8 mouse cellular contexts compared by ENCODE assay signal in the genomic region with DNA sequence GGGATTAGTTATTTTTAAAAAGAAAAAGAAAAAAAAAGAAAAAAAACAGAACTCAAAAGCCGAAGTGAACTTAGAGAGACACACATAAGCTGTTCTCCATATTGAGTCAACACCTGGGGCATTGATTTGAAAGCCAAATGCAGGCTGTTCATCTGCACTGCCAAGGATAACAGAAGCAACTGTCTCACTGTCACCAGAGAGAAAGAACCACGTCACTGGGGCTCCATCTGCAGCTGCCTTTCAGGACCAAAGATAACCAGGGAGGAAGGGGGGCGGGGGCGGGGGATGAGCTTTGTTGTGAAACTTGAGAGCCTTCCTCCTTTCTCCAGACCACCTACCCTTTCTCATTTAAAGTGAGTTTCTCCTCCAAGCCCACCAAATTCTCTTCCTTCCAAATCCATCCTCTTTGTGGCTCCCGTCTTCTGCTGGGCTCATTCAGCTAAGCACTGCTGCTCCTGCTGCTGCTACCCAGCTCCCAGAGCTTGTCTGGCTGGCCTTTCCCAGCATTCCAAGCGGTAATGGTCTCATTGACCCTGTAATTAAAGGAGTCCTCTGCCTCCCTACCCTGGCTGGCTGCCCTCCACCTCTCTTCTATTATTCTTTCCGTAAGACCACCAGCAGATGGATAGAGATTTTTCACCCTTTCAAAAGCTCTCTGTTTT.
DNase-seq lines count a peak whose midpoint lies in the region; ATAC-seq and TF ChIP-seq lines count a peak whose summit lies in the region.
"Had no signal": no experiment of that assay in that cellular context is flagged by ENCODE, and none has a peak within 500 bp of the region (broad histone marks: within the 10 kb centered on the region; RNA-seq: fewer than 3 reads in every experiment).

No protein-coding gene starts in this region.

- no peaks in the 10 kb centered on the region for H3K4me1 ChIP-seq in ES-Bruce4 (ENCODE audit: control insufficient read depth, insufficient read depth, low read length)
- peaks cover 8% of the 10 kb centered on the region; the same call in 1 of the 2 replicates for H3K4me1 ChIP-seq in limb, embryonic 14.5 days (ENCODE audit: control insufficient read depth, insufficient read depth, low read length)

- no peak overlapping the region for H3K4me3 ChIP-seq in ES-Bruce4 (ENCODE audit: low read depth, low read length)
- H3K4me3 ChIP-seq in limb, embryonic 14.5 days (replicated peaks; ENCODE audit: low read length), result no peak overlapping the region
- H3K4me3 ChIP-seq: limb, embryonic 15.5 days had no signal

- H3K4me2 ChIP-seq in limb, embryonic 14.5 days (replicated peaks; ENCODE audit: low read depth, low read length, severe bottlenecking), result peak overlapping the region; percentile 11; the same call in 1 of the 2 replicates
- H3K4me2 ChIP-seq: limb, embryonic 15.5 days had no signal

- no peak for TF ChIP-seq CTCF in ES-Bruce4 (IDR thresholded peaks at IDR 0.05; ENCODE audit: low read depth, low read length)

- TF ChIP-seq EP300 in ES-Bruce4 (IDR thresholded peaks at IDR 0.05; ENCODE audit: insufficient read depth, low read depth, low read length), result 0 out of 2 replicates have a peak, but pooled peaks have one; percentile 22

- no peaks in the 10 kb centered on the region for H3K27me3 ChIP-seq in ES-Bruce4 (ENCODE audit: control insufficient read depth, insufficient read depth, low read length, poor library complexity, severe bottlenecking)
- peaks cover 3% of the 10 kb centered on the region; the same call in 1 of the 2 replicates for H3K27me3 ChIP-seq in limb, embryonic 14.5 days (ENCODE audit: control insufficient read depth, insufficient read depth, low read length)

- 0 out of 2 replicates have a peak overlapping the region, but pooled peaks have one; percentile 6 for H3K27ac ChIP-seq in ES-Bruce4 (ENCODE audit: insufficient read depth, low read length)
- no peak overlapping the region for H3K27ac ChIP-seq in limb, embryonic 14.5 days (replicated peaks; ENCODE audit: low read depth, low read length)
- H3K27ac ChIP-seq: limb, embryonic 15.5 days had no signal

- WGBS in limb, embryonic 14.5 days, result 13% methylated on average over 7 of the region's 7 CpGs

- no peaks in the 10 kb centered on the region for H3K36me3 ChIP-seq in ES-Bruce4 (ENCODE audit: control insufficient read depth, insufficient read depth, low read length, poor library complexity, severe bottlenecking)
- no peaks in the 10 kb centered on the region for H3K36me3 ChIP-seq in limb, embryonic 14.5 days (ENCODE audit: control insufficient read depth, insufficient read depth, low read length)
- H3K36me3 ChIP-seq: limb, embryonic 15.5 days had no signal

- no peaks in the 10 kb centered on the region for H3K9me3 ChIP-seq in ES-Bruce4 (replicated peaks; ENCODE audit: control insufficient read depth, insufficient read depth, low read length, poor library complexity, severe bottlenecking)
- H3K9me3 ChIP-seq in limb, embryonic 14.5 days (ENCODE audit: control insufficient read depth, low read length), result no peaks in the 10 kb centered on the region
- H3K9me3 ChIP-seq: limb, embryonic 15.5 days had no signal

- TF ChIP-seq POLR2A in ES-Bruce4 (IDR thresholded peaks at IDR 0.05; ENCODE audit: insufficient read depth, low read length), result no peak
- no peak for TF ChIP-seq POLR2A in limb, embryonic 14.5 days (IDR thresholded peaks at IDR 0.05; ENCODE audit: borderline replicate concordance, extremely low read depth, insufficient read depth, insufficient read length)

- ATAC-seq in limb, embryonic 14.5 days (ENCODE audit: low FRiP score, low read depth), result peak; percentile 79

- no peak overlapping the region for H3K9ac ChIP-seq in ES-Bruce4 (ENCODE audit: low read depth, poor library complexity, severe bottlenecking)
- no peak overlapping the region for H3K9ac ChIP-seq in limb, embryonic 14.5 days (ENCODE audit: low read depth, low read length, severe bottlenecking)
- H3K9ac ChIP-seq: limb, embryonic 15.5 days had no signal

- DNase-seq in R1 (ENCODE audit: low read depth, low spot score), result peak; percentile 51
- peak; percentile 17 to 63 for DNase-seq in frontal cortex, postnatal 36 days (ENCODE audit: low spot score in 2 of 2)
- DNase-seq in limb, embryonic 14.5 days (ENCODE audit: low spot score), result peak; percentile 37
- peak; percentile 92 for DNase-seq in telencephalon, adult 2 months (ENCODE audit: low read depth, low spot score)
- no peak for DNase-seq in urinary bladder, adult 18-20 months (ENCODE audit: low spot score in 2 of 2)
- no peak for DNase-seq in cerebellum, postnatal 36 days

Comparison
In these comparisons a context has a peak if more than half of its experiments do, and no peak if none do; other contexts are left out.
1. DNase-seq: peak in R1 (single experiment), frontal cortex, postnatal 36 days (2 of 2), limb, embryonic 14.5 days (single experiment) and telencephalon, adult 2 months (single experiment); none in urinary bladder, adult 18-20 months (0 of 2) and cerebellum, postnatal 36 days (0 of 2).